Mouse (Mus musculus): ENCODE results near the gene Emilin2.

Gene Emilin2

GRCm38 (mm10) chr17:71206136-71206893 is 105.5 kb downstream of the Emilin2 start:
- no peak for DNase-seq (ENCODE audit: low read depth in 1 of 2, low spot score in 2 of 2)

GRCm38 (mm10) chr17:71204809-71205091 is 107.0 kb downstream of the Emilin2 start:
- DNase-seq (ENCODE audit: low read depth in 1 of 2, low spot score in 2 of 2) = no peak

GRCm38 (mm10) chr17:71203998-71204808 is 107.6 kb downstream of the Emilin2 start:
- DNase-seq (ENCODE audit: low read depth in 1 of 2, low spot score in 2 of 2) = no peak
